Mouse (Mus musculus): ENCODE results near the gene Esp36. TPM values are rescaled to one million over a fixed set of nuclear protein-coding genes. Genes with fewer than 3 reads are reported as not detected.
"Not testable (repeated sequence)": the region's sequence is repeated elsewhere in the genome, so short reads cannot be mapped to it uniquely, and the experiment has no call there.

Gene Esp36
- total RNA-seq (2022): not detected

DNA sequence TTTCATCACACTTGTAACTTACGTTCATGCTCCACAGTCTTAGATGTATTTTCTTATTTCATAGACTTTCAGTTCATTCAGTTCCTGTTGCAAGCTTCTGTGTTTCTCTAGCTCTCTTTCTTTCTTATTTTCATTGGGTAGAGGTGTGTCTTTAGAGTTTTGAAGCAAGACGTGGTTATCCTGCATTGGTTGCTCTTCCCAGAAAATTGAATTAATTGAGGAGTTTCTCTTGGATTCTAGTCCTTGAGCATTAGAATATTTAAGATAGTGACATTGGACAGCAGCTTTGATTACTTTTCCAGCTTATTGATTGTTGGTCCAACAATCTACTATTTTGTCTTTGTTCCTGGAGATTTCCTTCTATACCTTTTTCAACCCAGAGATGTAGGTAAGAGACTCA lies at the start of gene Esp36:
Esp36 (minus strand) TSS at position 101 of the 400 bp plus-strand sequence.
- no peak for DNase-seq (ENCODE audit: low spot score)

DNA sequence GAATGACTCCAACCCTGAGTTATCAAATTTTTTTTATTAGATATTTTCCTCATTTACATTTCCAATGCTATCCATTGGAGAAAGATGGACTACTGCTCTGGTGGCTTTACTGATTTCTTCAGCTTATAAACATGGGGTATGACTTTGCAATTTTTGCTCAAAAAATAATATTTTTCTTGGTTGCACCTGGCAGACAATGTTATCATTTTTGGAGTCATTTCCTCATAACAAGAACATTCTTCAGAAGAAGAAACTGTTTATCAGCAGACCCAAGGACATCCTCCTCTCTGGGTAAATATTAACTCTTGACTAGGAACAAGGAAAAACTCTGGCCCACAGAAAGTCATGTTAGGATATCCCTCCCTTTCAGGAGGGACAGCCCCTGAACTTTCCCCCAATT lies 36.2 kb upstream of the Esp36 start:
- not testable (repeated sequence) for DNase-seq (ENCODE audit: low spot score)

DNA sequence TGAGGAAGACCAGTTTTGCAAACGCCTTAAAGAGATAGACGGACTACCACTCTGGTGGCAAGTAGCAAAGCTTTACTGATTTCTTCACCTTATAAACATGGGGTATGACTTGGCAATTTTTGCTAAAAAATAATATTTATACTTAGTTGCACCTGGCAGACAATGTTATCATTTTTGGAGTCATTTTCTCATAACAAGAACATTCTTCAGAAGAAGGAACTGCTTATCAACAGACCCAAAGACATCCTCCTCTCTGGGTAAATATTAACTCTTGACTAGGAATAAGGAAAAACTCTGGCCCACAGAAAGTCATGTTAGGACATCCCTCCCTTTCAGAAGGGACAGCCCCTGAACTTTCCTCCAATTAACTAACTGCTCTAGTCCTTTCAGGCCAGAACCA lies 30.7 kb upstream of the Esp36 start:
- DNase-seq (ENCODE audit: low spot score): no peak

DNA sequence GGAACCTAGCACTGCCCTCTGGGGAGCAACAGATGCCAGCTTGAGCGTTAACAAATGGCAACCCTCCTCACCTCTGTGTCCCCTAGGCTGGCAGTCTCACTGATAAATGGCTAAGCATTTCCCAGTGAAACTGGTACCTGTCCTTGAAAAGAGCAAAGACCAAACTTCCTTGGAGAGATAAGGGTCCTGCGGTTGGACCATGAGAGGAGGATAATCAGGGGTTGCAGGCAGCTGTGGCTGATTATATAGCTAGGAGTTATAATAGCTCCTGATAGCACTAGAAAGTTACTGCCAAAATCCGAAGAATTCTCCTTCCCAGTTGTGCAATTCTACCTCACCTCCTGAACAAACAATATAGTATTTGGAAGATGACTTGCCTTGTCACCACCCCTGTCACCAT lies 13.8 kb downstream of the Esp36 start:
- DNase-seq (ENCODE audit: low spot score): no peak

DNA sequence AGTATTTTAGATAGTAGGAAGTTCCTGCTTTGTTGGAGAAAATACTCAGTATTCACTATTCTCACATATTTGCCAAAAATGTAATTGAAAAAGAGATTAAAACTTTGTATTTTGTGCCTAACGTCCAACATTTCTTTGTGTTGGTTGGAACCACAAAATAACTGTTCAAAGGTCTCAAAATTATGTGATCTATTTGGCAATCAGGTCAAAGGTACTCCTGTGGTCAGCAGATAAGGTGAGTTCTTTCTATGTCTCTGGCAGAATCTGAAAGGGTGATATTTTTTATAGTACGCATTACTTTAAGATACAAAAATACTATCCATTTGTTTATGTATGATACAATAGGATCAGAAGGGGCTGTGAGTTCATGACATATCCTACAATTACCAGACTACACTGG lies 28.2 kb downstream of the Esp36 start:
- no peak for DNase-seq (ENCODE audit: low spot score)

Other genes with a start within 250 kb of the Esp36 start
- gene Olfr134, start 248.8 kb downstream of the Esp36 start, total RNA-seq (2022): not detected
- gene Olfr135, start 215.8 kb downstream of the Esp36 start, total RNA-seq (2022): not detected
- gene Olfr138, start 159.2 kb downstream of the Esp36 start, total RNA-seq (2022): not detected
- not detected for gene Olfr137, start 112.6 kb downstream of the Esp36 start, total RNA-seq (2022)
- gene Olfr136, start 90.4 kb downstream of the Esp36 start, total RNA-seq (2022): not detected
- gene Esp34, start 134.0 kb upstream of the Esp36 start, total RNA-seq (2022): not detected
- gene Esp31, start 219.3 kb upstream of the Esp36 start, total RNA-seq (2022): not detected

Data from heart, adult 8-10 months (tissue).